Mouse (Mus musculus) embryonic facial prominence, embryonic 12.5 days (tissue): ENCODE results near the gene Slc24a2. TPM values are rescaled to one million over a fixed set of nuclear protein-coding genes. Genes with fewer than 3 reads are reported as not detected.

Source experiments
- ATAC-seq: fragments of 200-750 bp; cut with Nextera tagmentation; 2 replicates; pipeline ENCODE4 v1.8.0; 2017; ENCODE audit not compliant: insufficient number of reproducible peaks, insufficient read depth, low FRiP score, low TSS enrichment
- H3K27ac ChIP-seq: fragments of 300-500 bp; sonication (generic); 2 replicates; pipeline ENCODE4 v1.5.1; 2016; ENCODE audit warnings: mild to moderate bottlenecking
- H3K27me3 ChIP-seq: fragments of 300-500 bp; sonication (generic); 2 replicates; pipeline ENCODE4 v1.6.1; 2016; ENCODE audit warnings: mild to moderate bottlenecking, moderate library complexity
- H3K36me3 ChIP-seq: fragments of 300-500 bp; sonication (generic); 2 replicates; pipeline ENCODE4 v1.6.1; 2016; ENCODE audit warnings: mild to moderate bottlenecking
- H3K4me1 ChIP-seq: fragments of 300-500 bp; sonication (generic); 2 replicates; pipeline ENCODE4 v1.6.1; 2016
- H3K4me2 ChIP-seq: fragments of 300-500 bp; sonication (generic); replicated peaks from 2 replicates; pipeline ENCODE4 v1.6.1; 2016; ENCODE audit warnings: mild to moderate bottlenecking, moderate library complexity
- H3K4me3 ChIP-seq: fragments of 300-500 bp; sonication (generic); 2 replicates; pipeline ENCODE4 v1.5.1; 2016; ENCODE audit warnings: mild to moderate bottlenecking
- H3K9ac ChIP-seq: fragments of 300-500 bp; sonication (generic); 2 replicates; pipeline ENCODE4 v1.6.1; 2016; ENCODE audit warnings: mild to moderate bottlenecking, moderate library complexity
- H3K9me3 ChIP-seq: fragments of 300-500 bp; sonication (generic); 2 replicates; pipeline ENCODE4 v1.6.1; 2016; ENCODE audit warnings: mild to moderate bottlenecking, moderate library complexity
- WGBS: fragments of 180-500 bp; shearing (Covaris S2); methylation state at CpG from one replicate; pipeline ENCODE4 v1.1.7; 2016; 5-methylcytosine and 5-hydroxymethylcytosine counted together
- polyA plus RNA-seq: library from polyadenylated mRNA; unstranded; fragments of >200 nt; fragmentation: Nextera tagmentation; extraction: Ambion mirVana; gene quantifications from 2 replicates; pipeline ENCODE4 v1.2.1, GENCODE M21; 2016

The Slc24a2 gene
- polyA plus RNA-seq, 1 experiment from 2014 or later: 0.67 TPM

DNA sequence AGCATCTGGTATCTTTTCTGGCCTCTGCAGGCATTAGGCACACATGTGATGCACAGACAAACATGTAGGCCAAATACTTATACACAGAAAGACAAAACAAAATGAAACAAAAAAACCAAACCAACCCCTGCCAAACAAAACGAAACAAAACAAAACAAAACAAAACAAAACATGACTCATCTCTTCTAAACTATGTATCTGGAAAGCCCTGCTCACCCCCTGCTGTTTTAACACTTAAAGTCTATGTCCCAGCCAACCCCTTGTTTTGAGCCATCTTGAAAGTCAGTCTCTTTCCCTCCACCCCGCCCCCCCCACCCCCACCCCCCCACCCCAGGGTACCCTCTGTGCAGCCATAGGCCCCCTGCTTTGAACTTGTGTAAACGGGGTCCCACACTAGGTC, 293.6 kb downstream of the Slc24a2 start:
- Histone ChIP-seq H3K4me2 (no peak overlapping the region), H3K27ac (no peak overlapping the region), H3K4me3 (no peak overlapping the region), H3K36me3 (no peaks in the 10 kb centered on the region; the same call in 1 of the 2 replicates), H3K4me1 (no peaks in the 10 kb centered on the region), H3K27me3 (no peaks in the 10 kb centered on the region), H3K9me3 (no peaks in the 10 kb centered on the region), H3K9ac (no peak overlapping the region)
- WGBS: 60% methylated on average over 3 of the region's 3 CpGs
- no peak for ATAC-seq

DNA sequence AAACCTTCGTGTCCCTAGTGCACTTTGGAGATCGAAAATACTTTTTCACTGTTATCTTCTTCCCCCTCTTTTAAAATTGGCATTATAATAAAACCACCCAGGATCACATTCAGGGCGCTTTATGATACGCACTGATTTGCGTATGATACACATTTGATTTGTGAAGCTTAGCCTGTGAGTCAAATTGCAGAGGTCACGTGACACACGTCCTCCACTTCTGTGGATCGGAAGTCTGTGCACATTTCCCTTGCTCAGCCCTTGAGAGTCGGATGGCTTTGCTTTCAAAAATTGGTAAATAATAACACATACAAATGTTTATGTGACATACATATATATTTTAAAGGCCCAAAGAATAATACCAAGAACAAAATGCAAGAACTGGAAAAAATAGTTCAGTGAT, 294.1 kb downstream of the Slc24a2 start:
- H3K4me2 ChIP-seq: no peak overlapping the region
- no peak for ATAC-seq
- H3K9ac ChIP-seq: no peak overlapping the region
- H3K4me3 ChIP-seq: no peak overlapping the region
- H3K9me3 ChIP-seq: no peaks in the 10 kb centered on the region
- H3K27ac ChIP-seq: no peak overlapping the region
- no peaks in the 10 kb centered on the region; the same call in 1 of the 2 replicates for H3K36me3 ChIP-seq
- WGBS: 92% methylated on average over 9 of the region's 9 CpGs
- H3K27me3 ChIP-seq: no peaks in the 10 kb centered on the region
- H3K4me1 ChIP-seq: no peaks in the 10 kb centered on the region
